Mouse (Mus musculus): ENCODE data around the gene Rnf187. TPM values are rescaled to one million over a fixed set of nuclear protein-coding genes. Genes with fewer than 3 reads are reported as not detected.
A peak's percentile ranks its signal among the peaks of the same experiment; 100 is the strongest.
"Not testable (repeated sequence)": the region's sequence is repeated elsewhere in the genome, so short reads cannot be mapped to it uniquely, and the experiment has no call there.

The Rnf187 gene
- polyA plus RNA-seq, 1 experiment from 2014 or later = 381 TPM

GRCm38 (mm10) chr11:58961364-58962177 lies 22.9 kb upstream of the Rnf187 start:
- Histone ChIP-seq H3K4me3 (0 out of 2 replicates have a peak overlapping the region, but pooled peaks have one; percentile 11), H3K9me3 (peaks cover 8% of the 10 kb centered on the region), H3K4me1 (replicated peaks) (peaks cover 47% of the 10 kb centered on the region), H3K27me3 (ENCODE audit: insufficient read depth, poor library complexity, severe bottlenecking) (peaks cover 36% of the 10 kb centered on the region), H3K36me3 (peaks cover 15% of the 10 kb centered on the region), H3K27ac (no peak overlapping the region)
- WGBS = 61% methylated on average over 50 of the region's 50 CpGs
- no peak for DNase-seq (ENCODE audit: low spot score)

- peaks cover 15% of the 10 kb centered on the region for H3K36me3 ChIP-seq
- peaks cover 50% of the 10 kb centered on the region for H3K4me1 ChIP-seq (replicated peaks)
- DNase-seq (ENCODE audit: low spot score) = peak; percentile 83
- 5% methylated on average over 40 of the region's 40 CpGs for WGBS
- peak overlapping the region; percentile 71 for H3K27ac ChIP-seq
- peak overlapping the region; percentile 59 for H3K4me3 ChIP-seq
- peaks cover 8% of the 10 kb centered on the region for H3K9me3 ChIP-seq
- H3K27me3 ChIP-seq (ENCODE audit: insufficient read depth, poor library complexity, severe bottlenecking) = peaks cover 36% of the 10 kb centered on the region
These were observed 21.3 kb upstream of the Rnf187 start for GRCm38 (mm10) chr11:58959921-58960465.

GRCm38 (mm10) chr11:58959186-58959825 lies 20.6 kb upstream of the Rnf187 start:
- Histone ChIP-seq H3K27me3 (ENCODE audit: insufficient read depth, poor library complexity, severe bottlenecking) (peaks cover 36% of the 10 kb centered on the region), H3K27ac (peak overlapping the region; percentile 71; the same call in 1 of the 2 replicates), H3K4me3 (peak overlapping the region; percentile 59), H3K4me1 (replicated peaks) (peaks cover 43% of the 10 kb centered on the region), H3K9me3 (peaks cover 8% of the 10 kb centered on the region), H3K36me3 (peaks cover 15% of the 10 kb centered on the region)
- DNase-seq (ENCODE audit: low spot score) = no peak
- WGBS = 40% methylated on average over 15 of the region's 15 CpGs

- DNase-seq (ENCODE audit: low spot score) = no peak
- Histone ChIP-seq H3K27ac (no peak overlapping the region), H3K4me1 (replicated peaks) (peaks cover 40% of the 10 kb centered on the region), H3K27me3 (ENCODE audit: insufficient read depth, poor library complexity, severe bottlenecking) (peaks cover 29% of the 10 kb centered on the region), H3K4me3 (no peak overlapping the region), H3K36me3 (peaks cover 15% of the 10 kb centered on the region), H3K9me3 (peaks cover 8% of the 10 kb centered on the region)
- 87% methylated on average over 6 of the region's 6 CpGs for WGBS
These were observed 19.8 kb upstream of the Rnf187 start for GRCm38 (mm10) chr11:58958536-58958935.

- Histone ChIP-seq H3K36me3 (peaks cover 15% of the 10 kb centered on the region), H3K9me3 (peaks cover 8% of the 10 kb centered on the region), H3K4me1 (replicated peaks) (peaks cover 44% of the 10 kb centered on the region), H3K4me3 (peak overlapping the region; percentile 89), H3K27ac (no peak overlapping the region), H3K27me3 (ENCODE audit: insufficient read depth, poor library complexity, severe bottlenecking) (peaks cover 18% of the 10 kb centered on the region)
- WGBS = 87% methylated on average over 5 of the region's 5 CpGs
- no peak for DNase-seq (ENCODE audit: low spot score)
These were observed 18.7 kb upstream of the Rnf187 start for GRCm38 (mm10) chr11:58957226-58957914.

GRCm38 (mm10) chr11:58955868-58956257 lies 17.1 kb upstream of the Rnf187 start:
- no peaks in the 10 kb centered on the region for H3K9me3 ChIP-seq
- no peak for DNase-seq (ENCODE audit: low spot score)
- peaks cover 15% of the 10 kb centered on the region for H3K36me3 ChIP-seq
- peaks cover 9% of the 10 kb centered on the region for H3K27me3 ChIP-seq (ENCODE audit: insufficient read depth, poor library complexity, severe bottlenecking)
- H3K4me3 ChIP-seq = peak overlapping the region; percentile 89
- peaks cover 44% of the 10 kb centered on the region for H3K4me1 ChIP-seq (replicated peaks)
- WGBS = 48% methylated on average over 8 of the region's 8 CpGs
- H3K27ac ChIP-seq = peak overlapping the region; percentile 97

GRCm38 (mm10) chr11:58955143-58955867 lies 16.6 kb upstream of the Rnf187 start:
- H3K27ac ChIP-seq = peak overlapping the region; percentile 97
- H3K4me3 ChIP-seq = peak overlapping the region; percentile 89
- peaks cover 15% of the 10 kb centered on the region for H3K36me3 ChIP-seq
- DNase-seq (ENCODE audit: low spot score) = no peak
- under 1% methylated on average over 20 of the region's 20 CpGs for WGBS
- peaks cover 48% of the 10 kb centered on the region for H3K4me1 ChIP-seq (replicated peaks)
- H3K27me3 ChIP-seq (ENCODE audit: insufficient read depth, poor library complexity, severe bottlenecking) = peaks cover 9% of the 10 kb centered on the region
- no peaks in the 10 kb centered on the region for H3K9me3 ChIP-seq

GRCm38 (mm10) chr11:58954420-58955142 lies 15.9 kb upstream of the Rnf187 start, which contains the start of the genes Hist3h2a and Trim17:
TSS of gene Hist3h2a (plus strand) at chr11:58954685.
TSS of gene Trim17 (plus strand) at chr11:58954685.
- Histone ChIP-seq H3K4me1 (replicated peaks) (peaks cover 47% of the 10 kb centered on the region), H3K4me3 (peak within 1 kb of the TSS; percentile 89), H3K36me3 (peaks cover 15% of the 10 kb centered on the region), H3K27me3 (ENCODE audit: insufficient read depth, poor library complexity, severe bottlenecking) (peaks cover 9% of the 10 kb centered on the region), H3K27ac (peak within 1 kb of the TSS; percentile 97), H3K9me3 (no peaks in the 10 kb centered on the region)
- peak; percentile 86 for DNase-seq (ENCODE audit: low spot score)
- WGBS = under 1% methylated on average over 49 of the region's 49 CpGs

- H3K9me3 ChIP-seq; DNase-seq (ENCODE audit: low spot score); H3K27me3 ChIP-seq (ENCODE audit: insufficient read depth, poor library complexity, severe bottlenecking): not testable (repeated sequence)
- WGBS = under 1% methylated on average over 17 of the region's 17 CpGs
- Histone ChIP-seq H3K36me3 (peaks cover 15% of the 10 kb centered on the region), H3K4me3 (peak overlapping the region; percentile 89), H3K27ac (peak overlapping the region; percentile 97), H3K4me1 (replicated peaks) (peaks cover 42% of the 10 kb centered on the region)
These were observed 15.4 kb upstream of the Rnf187 start for GRCm38 (mm10) chr11:58954170-58954419.

- H3K4me1 ChIP-seq (replicated peaks) = peaks cover 42% of the 10 kb centered on the region
- DNase-seq (ENCODE audit: low spot score) = peak; percentile 68
- peak overlapping the region; percentile 97 for H3K27ac ChIP-seq
- H3K4me3 ChIP-seq = peak overlapping the region; percentile 89
- WGBS = under 1% methylated on average over 33 of the region's 33 CpGs
- peaks cover 8% of the 10 kb centered on the region for H3K27me3 ChIP-seq (ENCODE audit: insufficient read depth, poor library complexity, severe bottlenecking)
- no peaks in the 10 kb centered on the region for H3K9me3 ChIP-seq
- H3K36me3 ChIP-seq = peaks cover 14% of the 10 kb centered on the region
These were observed 14.8 kb upstream of the Rnf187 start for GRCm38 (mm10) chr11:58953351-58954169.

GRCm38 (mm10) chr11:58951210-58951609 lies 12.5 kb upstream of the Rnf187 start:
- Histone ChIP-seq H3K27me3 (ENCODE audit: insufficient read depth, poor library complexity, severe bottlenecking) (peaks cover 7% of the 10 kb centered on the region; the same call in 1 of the 2 replicates), H3K4me3 (no peak overlapping the region), H3K9me3 (no peaks in the 10 kb centered on the region), H3K4me1 (replicated peaks) (peaks cover 36% of the 10 kb centered on the region), H3K27ac (no peak overlapping the region), H3K36me3 (no peaks in the 10 kb centered on the region)
- DNase-seq (ENCODE audit: low spot score) = no peak
- WGBS = 75% methylated on average over 5 of the region's 5 CpGs
